Mouse (Mus musculus): Measurements from ENCODE around the gene Casp6. TPM values are rescaled to one million over a fixed set of nuclear protein-coding genes. Genes with fewer than 3 reads are reported as not detected.
A peak's percentile ranks its signal among the peaks of the same experiment; 100 is the strongest.

Gene Casp6
- 96.0 and 106 TPM in 2 replicates for polyA plus RNA-seq (2016; fragmentation: Nextera tagmentation; extraction: Ambion mirVana)

DNA sequence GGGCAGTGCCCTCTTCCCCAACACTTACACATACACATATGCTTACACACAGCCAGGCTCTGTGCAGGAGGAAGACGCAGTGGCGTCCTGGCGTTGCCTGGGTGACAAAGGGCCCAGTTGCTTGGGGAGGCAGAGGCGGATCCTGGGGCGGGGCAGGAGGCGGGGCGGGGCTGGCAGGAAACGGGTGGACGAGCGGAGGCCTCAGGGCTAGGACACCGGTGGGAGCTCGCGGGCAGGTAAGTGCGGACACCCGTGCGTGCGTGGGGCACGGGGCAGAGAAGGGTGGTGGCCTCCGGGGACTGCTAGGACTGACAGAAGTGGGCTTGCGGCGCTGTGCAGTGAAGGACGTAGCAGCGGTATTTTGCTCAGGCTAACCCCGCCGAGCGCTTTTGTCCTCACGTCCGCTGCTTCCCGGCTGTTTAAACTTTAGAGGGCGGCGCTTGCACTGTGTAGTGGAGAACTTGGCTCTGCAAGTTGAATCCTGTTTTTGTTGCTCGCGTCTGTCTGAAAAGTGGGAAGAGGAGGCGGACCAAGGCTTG lies at the start of gene Casp6:
Casp6 (plus strand) TSS at position 155 of the 539 bp plus-strand sequence.
- WGBS, result under 1% methylated on average over 34 of the region's 34 CpGs
- H3K27ac ChIP-seq (replicated peaks), result peak within 1 kb of the TSS; percentile 91

GRCm38 (mm10) chr3:129862592-129862991 lies 38.6 kb upstream of the Casp6 start:
- no peak overlapping the region for H3K4me3 ChIP-seq
- no peaks in the 10 kb centered on the region for H3K4me1 ChIP-seq
- no peak for DNase-seq (ENCODE audit: low spot score)
- 68% methylated on average over 2 of the region's 2 CpGs for WGBS
- no peak overlapping the region for H3K27ac ChIP-seq (replicated peaks)
- peaks cover 5% of the 10 kb centered on the region for H3K9me3 ChIP-seq
- no peaks in the 10 kb centered on the region for H3K27me3 ChIP-seq (replicated peaks; ENCODE audit: low read depth, poor library complexity, severe bottlenecking)
- no peaks in the 10 kb centered on the region for H3K36me3 ChIP-seq (replicated peaks)

More for the DNA sequence above, at the start of gene Casp6:
- Histone ChIP-seq H3K4me3 (peak within 1 kb of the TSS; percentile 75), H3K9me3 (no peaks in the 10 kb centered on the region), H3K4me1 (peaks cover 22% of the 10 kb centered on the region), H3K27me3 (replicated peaks; ENCODE audit: low read depth, poor library complexity, severe bottlenecking) (no peaks in the 10 kb centered on the region), H3K36me3 (replicated peaks) (peaks cover 14% of the 10 kb centered on the region)
- DNase-seq (ENCODE audit: low spot score), result peak; percentile 92

- 53% methylated on average over 14 of the region's 14 CpGs for WGBS
- Histone ChIP-seq H3K9me3 (no peaks in the 10 kb centered on the region), H3K36me3 (replicated peaks) (no peaks in the 10 kb centered on the region), H3K27ac (replicated peaks) (no peak overlapping the region), H3K4me3 (no peak overlapping the region), H3K27me3 (replicated peaks; ENCODE audit: low read depth, poor library complexity, severe bottlenecking) (no peaks in the 10 kb centered on the region), H3K4me1 (no peaks in the 10 kb centered on the region)
- peak; percentile 43 for DNase-seq (ENCODE audit: low spot score)
Measured at GRCm38 (mm10) chr3:129863698-129864097, 37.5 kb upstream of the Casp6 start.

GRCm38 (mm10) chr3:129877327-129877726 lies 23.9 kb upstream of the Casp6 start:
- H3K4me1 ChIP-seq, result peaks cover 21% of the 10 kb centered on the region
- H3K27ac ChIP-seq (replicated peaks), result no peak overlapping the region
- H3K9me3 ChIP-seq, result no peaks in the 10 kb centered on the region
- H3K4me3 ChIP-seq, result no peak overlapping the region
- peaks cover 8% of the 10 kb centered on the region; the same call in 1 of the 2 replicates for H3K27me3 ChIP-seq (replicated peaks; ENCODE audit: low read depth, poor library complexity, severe bottlenecking)
- WGBS, result 94% methylated on average over 10 of the region's 10 CpGs
- no peaks in the 10 kb centered on the region for H3K36me3 ChIP-seq (replicated peaks)
- DNase-seq (ENCODE audit: low spot score), result no peak

GRCm38 (mm10) chr3:129878405-129879021 lies 22.7 kb upstream of the Casp6 start, which contains the start of gene Pla2g12a:
TSS of gene Pla2g12a (plus strand) at chr3:129878606.
- Histone ChIP-seq H3K4me1 (peaks cover 21% of the 10 kb centered on the region), H3K27me3 (replicated peaks; ENCODE audit: low read depth, poor library complexity, severe bottlenecking) (peaks cover 8% of the 10 kb centered on the region; the same call in 1 of the 2 replicates), H3K4me3 (peak within 1 kb of the TSS; percentile 69), H3K36me3 (replicated peaks) (no peaks in the 10 kb centered on the region), H3K9me3 (no peaks in the 10 kb centered on the region), H3K27ac (replicated peaks) (peak within 1 kb of the TSS; percentile 89)
- under 1% methylated on average over 66 of the region's 66 CpGs for WGBS
- DNase-seq (ENCODE audit: low spot score), result peak; percentile 93

- H3K9me3 ChIP-seq, result no peaks in the 10 kb centered on the region
- H3K27me3 ChIP-seq (replicated peaks; ENCODE audit: low read depth, poor library complexity, severe bottlenecking), result peaks cover 8% of the 10 kb centered on the region; the same call in 1 of the 2 replicates
- WGBS, result under 1% methylated on average over 25 of the region's 25 CpGs
- peak; percentile 64 for DNase-seq (ENCODE audit: low spot score)
- H3K27ac ChIP-seq (replicated peaks), result peak overlapping the region; percentile 89
- H3K36me3 ChIP-seq (replicated peaks), result no peaks in the 10 kb centered on the region
- peak overlapping the region; percentile 69 for H3K4me3 ChIP-seq
- H3K4me1 ChIP-seq, result peaks cover 21% of the 10 kb centered on the region
Measured at GRCm38 (mm10) chr3:129879131-129879757, 22.0 kb upstream of the Casp6 start.

DNA sequence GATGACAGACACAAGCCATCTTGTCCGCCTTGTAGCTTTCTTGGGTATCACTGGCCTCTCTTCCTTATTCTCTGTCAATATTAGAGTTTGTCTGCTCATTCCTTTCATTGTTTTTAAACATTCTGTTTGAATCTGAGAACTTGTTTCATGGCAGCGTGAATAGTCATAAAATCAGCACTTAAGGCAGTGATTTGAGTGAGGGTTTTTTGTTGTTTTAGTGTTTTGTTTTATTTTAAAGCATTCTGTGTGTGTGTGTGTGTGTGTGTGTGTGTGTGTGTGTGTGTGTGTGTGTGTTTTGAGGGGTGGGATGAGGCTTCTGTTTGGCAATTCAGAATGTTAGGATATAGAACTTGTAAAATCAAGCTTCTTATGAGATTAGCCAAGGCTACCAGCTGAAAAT lies 21.3 kb upstream of the Casp6 start:
- Histone ChIP-seq H3K4me1 (peaks cover 21% of the 10 kb centered on the region), H3K4me3 (peak overlapping the region; percentile 69), H3K27ac (replicated peaks) (no peak overlapping the region), H3K9me3 (no peaks in the 10 kb centered on the region), H3K27me3 (replicated peaks; ENCODE audit: low read depth, poor library complexity, severe bottlenecking) (peaks cover 8% of the 10 kb centered on the region; the same call in 1 of the 2 replicates), H3K36me3 (replicated peaks) (no peaks in the 10 kb centered on the region)
- DNase-seq (ENCODE audit: low spot score), result no peak
- WGBS, result 81% methylated on average over 2 of the region's 2 CpGs

DNA sequence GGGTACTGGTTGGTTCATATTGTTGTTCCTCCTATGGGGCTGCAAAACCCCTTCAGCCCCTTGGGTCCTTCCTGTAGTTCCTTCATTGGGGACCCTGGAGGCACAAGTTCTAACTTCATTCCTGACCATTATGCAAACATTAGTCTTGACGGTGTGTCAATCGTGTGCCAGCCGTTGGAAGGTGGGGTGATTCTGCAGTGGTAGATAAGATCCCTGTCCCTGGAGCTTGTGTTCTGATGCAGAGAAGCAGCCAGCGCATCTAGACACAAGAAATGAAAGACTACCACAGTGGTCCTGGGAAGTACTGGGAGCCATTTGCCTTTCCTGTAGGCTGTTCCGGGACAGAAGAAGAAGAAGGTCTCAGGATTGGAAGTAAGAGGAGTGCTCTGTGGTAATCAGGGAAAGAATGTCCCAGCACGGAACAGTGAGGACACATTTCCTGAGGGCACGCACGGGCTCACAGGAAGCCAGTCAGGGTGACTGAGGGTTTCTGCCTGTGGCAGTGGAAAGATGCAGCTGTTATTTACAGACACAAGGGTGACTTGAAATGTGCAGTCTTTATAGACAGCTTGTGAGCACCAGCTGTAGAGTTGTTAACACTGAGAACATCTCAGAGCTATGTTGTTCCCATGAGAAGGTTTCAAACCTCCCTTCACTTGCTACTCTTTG lies 20.2 kb upstream of the Casp6 start:
- Histone ChIP-seq H3K27ac (replicated peaks) (no peak overlapping the region), H3K27me3 (replicated peaks; ENCODE audit: low read depth, poor library complexity, severe bottlenecking) (peaks cover 8% of the 10 kb centered on the region; the same call in 1 of the 2 replicates), H3K4me3 (no peak overlapping the region), H3K9me3 (no peaks in the 10 kb centered on the region), H3K36me3 (replicated peaks) (no peaks in the 10 kb centered on the region), H3K4me1 (peaks cover 21% of the 10 kb centered on the region)
- WGBS, result 71% methylated on average over 8 of the region's 8 CpGs
- DNase-seq (ENCODE audit: low spot score), result no peak

DNA sequence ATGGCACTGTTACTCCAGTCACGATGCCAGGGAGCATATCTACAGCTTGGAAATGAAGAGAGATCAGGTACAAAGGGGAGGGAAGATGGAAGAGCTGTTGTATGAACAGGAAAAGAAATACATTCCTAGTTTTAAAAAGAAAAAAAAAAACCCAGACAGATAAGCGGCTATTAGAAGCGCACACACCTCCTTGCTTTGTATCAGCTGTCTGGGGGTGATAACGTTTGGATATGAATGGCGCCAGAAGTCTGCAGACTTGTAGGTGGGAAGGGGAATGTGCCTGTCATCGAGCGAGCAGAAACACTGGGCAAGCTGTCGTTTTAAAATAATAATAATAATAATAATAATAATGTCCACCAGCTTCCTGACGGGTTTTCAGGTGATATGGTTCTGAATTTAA lies 15.6 kb upstream of the Casp6 start:
- Histone ChIP-seq H3K27me3 (replicated peaks; ENCODE audit: low read depth, poor library complexity, severe bottlenecking) (no peaks in the 10 kb centered on the region), H3K4me1 (0 out of 2 replicates have a peak, but pooled peaks cover 5% of the 10 kb centered on the region), H3K4me3 (no peak overlapping the region), H3K9me3 (no peaks in the 10 kb centered on the region), H3K27ac (replicated peaks) (no peak overlapping the region), H3K36me3 (replicated peaks) (peaks cover 6% of the 10 kb centered on the region; the same call in 1 of the 2 replicates)
- DNase-seq (ENCODE audit: low spot score), result no peak
- WGBS, result 92% methylated on average over 9 of the region's 9 CpGs

GRCm38 (mm10) chr3:129886430-129886829 lies 14.8 kb upstream of the Casp6 start:
- DNase-seq (ENCODE audit: low spot score), result no peak
- H3K4me1 ChIP-seq, result no peaks in the 10 kb centered on the region
- 76% methylated on average over 5 of the region's 5 CpGs for WGBS
- H3K9me3 ChIP-seq, result no peaks in the 10 kb centered on the region
- H3K36me3 ChIP-seq (replicated peaks), result peaks cover 14% of the 10 kb centered on the region; the same call in 1 of the 2 replicates
- H3K27ac ChIP-seq (replicated peaks), result no peak overlapping the region
- H3K27me3 ChIP-seq (replicated peaks; ENCODE audit: low read depth, poor library complexity, severe bottlenecking), result no peaks in the 10 kb centered on the region
- H3K4me3 ChIP-seq, result no peak overlapping the region

DNA sequence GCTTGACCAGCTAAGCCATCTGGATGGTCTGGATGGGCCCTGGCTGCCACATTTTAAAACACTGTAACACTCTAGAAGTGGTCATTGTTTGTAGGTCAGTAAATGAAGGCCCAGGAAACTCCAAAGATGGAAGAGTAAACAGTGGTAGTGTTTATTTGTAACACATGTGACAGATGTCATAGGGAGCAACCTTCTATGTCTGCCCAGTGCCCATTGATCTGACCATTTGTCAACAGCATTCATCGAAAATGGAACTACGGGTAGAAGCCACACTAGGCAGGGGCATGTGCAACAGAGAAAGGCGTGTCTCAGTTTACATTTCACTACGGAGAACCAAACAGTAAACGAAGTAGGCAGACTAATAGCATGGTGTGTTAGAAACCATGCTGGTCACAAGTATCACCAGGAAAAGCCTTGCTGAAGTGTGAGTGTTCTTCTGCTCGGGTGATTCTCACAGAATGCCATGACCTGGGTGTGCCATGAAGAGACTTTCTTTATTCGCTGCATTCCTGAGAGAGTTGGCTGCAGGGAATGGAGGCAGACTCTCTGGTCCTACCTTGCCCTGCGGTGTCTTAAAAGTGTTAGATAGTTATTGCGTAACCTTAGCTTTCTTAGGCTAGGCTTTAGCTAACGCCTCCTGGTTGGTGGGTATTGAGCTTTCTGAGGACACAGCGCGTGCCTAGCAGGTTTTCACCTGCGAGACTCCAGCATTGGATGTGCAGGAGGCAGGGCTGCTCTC lies 13.3 kb upstream of the Casp6 start:
- H3K9me3 ChIP-seq, result no peaks in the 10 kb centered on the region
- no peak for DNase-seq (ENCODE audit: low spot score)
- no peak overlapping the region for H3K27ac ChIP-seq (replicated peaks)
- H3K4me1 ChIP-seq, result no peaks in the 10 kb centered on the region
- H3K4me3 ChIP-seq, result no peak overlapping the region
- H3K27me3 ChIP-seq (replicated peaks; ENCODE audit: low read depth, poor library complexity, severe bottlenecking), result no peaks in the 10 kb centered on the region
- peaks cover 23% of the 10 kb centered on the region; the same call in 1 of the 2 replicates for H3K36me3 ChIP-seq (replicated peaks)
- WGBS, result 87% methylated on average over 13 of the region's 13 CpGs

- Histone ChIP-seq H3K9me3 (no peaks in the 10 kb centered on the region), H3K36me3 (replicated peaks) (peaks cover 29% of the 10 kb centered on the region), H3K27me3 (replicated peaks; ENCODE audit: low read depth, poor library complexity, severe bottlenecking) (no peaks in the 10 kb centered on the region), H3K4me1 (no peaks in the 10 kb centered on the region), H3K27ac (replicated peaks) (no peak overlapping the region), H3K4me3 (no peak overlapping the region)
- DNase-seq (ENCODE audit: low spot score), result no peak
- 84% methylated on average over 5 of the region's 5 CpGs for WGBS
Measured at GRCm38 (mm10) chr3:129892003-129892402, 9.2 kb upstream of the Casp6 start.

All from embryonic facial prominence, embryonic 10.5 days (tissue).